Mouse (Mus musculus): ENCODE measurements around the gene Zfp420. TPM values are rescaled to one million over a fixed set of nuclear protein-coding genes. Genes with fewer than 3 reads are reported as not detected.

Gene Zfp420
- polyA plus RNA-seq, 1 experiment from 2014 or later = 5.5 TPM

GRCm38 (mm10) chr7:29905966-29906681 is 46.3 kb downstream of the Zfp420 start, which contains the start of gene Zfp27:
TSS of gene Zfp27 (minus strand) at chr7:29906572.
- ATAC-seq (replicated peaks; ENCODE audit: low FRiP score, low read depth) = peak; percentile 70
- Histone ChIP-seq H3K9ac (ENCODE audit: low read depth, low read length) (peak within 1 kb of the TSS; percentile 60; the same call in 1 of the 2 replicates), H3K4me1 (replicated peaks; ENCODE audit: insufficient read depth, low read length) (no peaks in the 10 kb centered on the region; the same call in 1 of the 2 replicates), H3K36me3 (ENCODE audit: insufficient read depth, low read length) (0 out of 2 replicates have a peak, but pooled peaks cover 2% of the 10 kb centered on the region), H3K4me3 (replicated peaks; ENCODE audit: low read depth, low read length) (peak within 1 kb of the TSS; percentile 49), H3K27me3 (ENCODE audit: insufficient read depth, low read length) (no peaks in the 10 kb centered on the region), H3K27ac (peak within 1 kb of the TSS; percentile 95), H3K9me3 (replicated peaks; ENCODE audit: low read length) (no peaks in the 10 kb centered on the region), H3K4me2 (ENCODE audit: low read length) (peak within 1 kb of the TSS; percentile 65)
- under 1% methylated on average over 22 of the region's 22 CpGs for WGBS
- TF ChIP-seq CTCF (IDR thresholded peaks at IDR 0.05; ENCODE audit: low read depth) = no peak
- DNase-seq (ENCODE audit: low spot score) = peak; percentile 95

- Histone ChIP-seq H3K27ac (peak overlapping the region; percentile 32; the same call in 1 of the 2 replicates), H3K4me2 (ENCODE audit: low read length) (peak overlapping the region; percentile 65), H3K36me3 (ENCODE audit: insufficient read depth, low read length) (0 out of 2 replicates have a peak, but pooled peaks cover 4% of the 10 kb centered on the region), H3K9ac (ENCODE audit: low read depth, low read length) (no peak overlapping the region), H3K9me3 (replicated peaks; ENCODE audit: low read length) (no peaks in the 10 kb centered on the region), H3K4me1 (replicated peaks; ENCODE audit: insufficient read depth, low read length) (no peaks in the 10 kb centered on the region; the same call in 1 of the 2 replicates), H3K27me3 (ENCODE audit: insufficient read depth, low read length) (no peaks in the 10 kb centered on the region), H3K4me3 (replicated peaks; ENCODE audit: low read depth, low read length) (peak overlapping the region; percentile 49)
- DNase-seq (ENCODE audit: low spot score) = no peak
- no peak for ATAC-seq (replicated peaks; ENCODE audit: low FRiP score, low read depth)
- 16% methylated on average over 8 of the region's 8 CpGs for WGBS
- no peak for TF ChIP-seq CTCF (IDR thresholded peaks at IDR 0.05; ENCODE audit: low read depth)
These were observed 46.9 kb downstream of the Zfp420 start for GRCm38 (mm10) chr7:29906682-29907058.

GRCm38 (mm10) chr7:29907206-29907605 is 47.4 kb downstream of the Zfp420 start:
- DNase-seq (ENCODE audit: low spot score) (no peak), ATAC-seq (replicated peaks; ENCODE audit: low FRiP score, low read depth) (no peak)
- Histone ChIP-seq H3K27me3 (ENCODE audit: insufficient read depth, low read length) (no peaks in the 10 kb centered on the region), H3K4me1 (replicated peaks; ENCODE audit: insufficient read depth, low read length) (no peaks in the 10 kb centered on the region; the same call in 1 of the 2 replicates), H3K9me3 (replicated peaks; ENCODE audit: low read length) (no peaks in the 10 kb centered on the region), H3K9ac (ENCODE audit: low read depth, low read length) (no peak overlapping the region), H3K4me2 (ENCODE audit: low read length) (no peak overlapping the region), H3K27ac (peak overlapping the region; percentile 32; the same call in 1 of the 2 replicates), H3K36me3 (ENCODE audit: insufficient read depth, low read length) (peaks cover 7% of the 10 kb centered on the region; the same call in 1 of the 2 replicates), H3K4me3 (replicated peaks; ENCODE audit: low read depth, low read length) (no peak overlapping the region)
- 86% methylated on average over 5 of the region's 5 CpGs for WGBS
- TF ChIP-seq CTCF (IDR thresholded peaks at IDR 0.05; ENCODE audit: low read depth) = no peak

GRCm38 (mm10) chr7:29908130-29908950 is 48.6 kb downstream of the Zfp420 start, which contains the start of gene Zfp383:
TSS of gene Zfp383 (plus strand) at chr7:29908223.
- H3K27me3 ChIP-seq (ENCODE audit: insufficient read depth, low read length) = no peaks in the 10 kb centered on the region
- H3K4me3 ChIP-seq (replicated peaks; ENCODE audit: low read depth, low read length) = peak within 1 kb of the TSS; percentile 67
- DNase-seq (ENCODE audit: low spot score) = peak; percentile 95
- peaks cover 16% of the 10 kb centered on the region for H3K36me3 ChIP-seq (ENCODE audit: insufficient read depth, low read length)
- peak within 1 kb of the TSS; percentile 63 for H3K4me2 ChIP-seq (ENCODE audit: low read length)
- TF ChIP-seq CTCF (IDR thresholded peaks at IDR 0.05; ENCODE audit: low read depth) = 0 out of 2 replicates have a peak, but pooled peaks have one; percentile 1
- peak within 1 kb of the TSS; percentile 55 for H3K9ac ChIP-seq (ENCODE audit: low read depth, low read length)
- under 1% methylated on average over 33 of the region's 33 CpGs for WGBS
- no peaks in the 10 kb centered on the region for H3K9me3 ChIP-seq (replicated peaks; ENCODE audit: low read length)
- peak within 1 kb of the TSS; percentile 55 for H3K27ac ChIP-seq
- no peaks in the 10 kb centered on the region; the same call in 1 of the 2 replicates for H3K4me1 ChIP-seq (replicated peaks; ENCODE audit: insufficient read depth, low read length)
- ATAC-seq (replicated peaks; ENCODE audit: low FRiP score, low read depth) = peak; percentile 71

GRCm38 (mm10) chr7:29910252-29910651 is 50.5 kb downstream of the Zfp420 start:
- no peak overlapping the region for H3K4me2 ChIP-seq (ENCODE audit: low read length)
- ATAC-seq (replicated peaks; ENCODE audit: low FRiP score, low read depth) = no peak
- 72% methylated on average over 2 of the region's 2 CpGs for WGBS

GRCm38 (mm10) chr7:29912172-29912571 is 52.4 kb downstream of the Zfp420 start:
- H3K9me3 ChIP-seq (replicated peaks; ENCODE audit: low read length) = no peaks in the 10 kb centered on the region
- peaks cover 41% of the 10 kb centered on the region for H3K36me3 ChIP-seq (ENCODE audit: insufficient read depth, low read length)
- H3K4me1 ChIP-seq (replicated peaks; ENCODE audit: insufficient read depth, low read length) = no peaks in the 10 kb centered on the region; the same call in 1 of the 2 replicates
- no peak overlapping the region for H3K4me2 ChIP-seq (ENCODE audit: low read length)
- no peak overlapping the region for H3K9ac ChIP-seq (ENCODE audit: low read depth, low read length)
- H3K27me3 ChIP-seq (ENCODE audit: insufficient read depth, low read length) = no peaks in the 10 kb centered on the region
- no peak overlapping the region for H3K4me3 ChIP-seq (replicated peaks; ENCODE audit: low read depth, low read length)
- no peak for DNase-seq (ENCODE audit: low spot score)
- H3K27ac ChIP-seq = no peak overlapping the region
- TF ChIP-seq CTCF (IDR thresholded peaks at IDR 0.05; ENCODE audit: low read depth) = no peak
- ATAC-seq (replicated peaks; ENCODE audit: low FRiP score, low read depth) = no peak
- 87% methylated on average over 13 of the region's 13 CpGs for WGBS

More at GRCm38 (mm10) chr7:29910252-29910651, 50.5 kb downstream of the Zfp420 start:
- H3K27ac ChIP-seq = no peak overlapping the region
- H3K27me3 ChIP-seq (ENCODE audit: insufficient read depth, low read length) = no peaks in the 10 kb centered on the region
- peaks cover 35% of the 10 kb centered on the region for H3K36me3 ChIP-seq (ENCODE audit: insufficient read depth, low read length)
- no peak for TF ChIP-seq CTCF (IDR thresholded peaks at IDR 0.05; ENCODE audit: low read depth)
- H3K9me3 ChIP-seq (replicated peaks; ENCODE audit: low read length) = no peaks in the 10 kb centered on the region
- H3K4me3 ChIP-seq (replicated peaks; ENCODE audit: low read depth, low read length) = no peak overlapping the region
- DNase-seq (ENCODE audit: low spot score) = no peak
- H3K4me1 ChIP-seq (replicated peaks; ENCODE audit: insufficient read depth, low read length) = no peaks in the 10 kb centered on the region; the same call in 1 of the 2 replicates
- H3K9ac ChIP-seq (ENCODE audit: low read depth, low read length) = no peak overlapping the region
